Mouse (Mus musculus) thymus, postnatal 25 days (tissue): ENCODE measurements around the gene Mkrn2os.
"Not testable (repeated sequence)": the region's sequence is repeated elsewhere in the genome, so short reads cannot be mapped to it uniquely, and the experiment has no call there.

Source experiments
- DNase-seq: peaks from one replicate; pipeline ENCODE4 v3.0.0; 2022

Mkrn2os gene

DNA sequence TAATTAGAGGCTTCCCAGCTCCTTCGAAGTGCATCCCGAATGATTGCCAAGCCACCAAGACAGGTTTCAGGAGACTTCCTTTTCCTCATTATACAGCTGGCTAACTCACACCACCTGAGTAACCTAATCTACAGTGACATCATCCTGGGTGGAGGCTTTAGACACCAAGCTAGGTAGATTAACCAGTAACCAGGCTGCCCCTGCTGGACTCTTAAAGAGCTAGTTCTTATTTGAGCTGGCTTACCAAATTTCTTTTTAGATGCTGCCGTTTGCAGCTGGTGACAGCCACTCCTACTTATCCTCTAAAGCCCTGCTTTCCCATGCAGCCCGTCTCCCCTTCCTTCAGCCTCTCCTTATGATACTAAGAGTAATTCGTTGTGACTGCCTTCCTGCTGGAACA lies at the start of gene Mkrn2os:
Mkrn2os (minus strand) TSS at position 119 of the 400 bp plus-strand sequence.
- no peak for DNase-seq

DNA sequence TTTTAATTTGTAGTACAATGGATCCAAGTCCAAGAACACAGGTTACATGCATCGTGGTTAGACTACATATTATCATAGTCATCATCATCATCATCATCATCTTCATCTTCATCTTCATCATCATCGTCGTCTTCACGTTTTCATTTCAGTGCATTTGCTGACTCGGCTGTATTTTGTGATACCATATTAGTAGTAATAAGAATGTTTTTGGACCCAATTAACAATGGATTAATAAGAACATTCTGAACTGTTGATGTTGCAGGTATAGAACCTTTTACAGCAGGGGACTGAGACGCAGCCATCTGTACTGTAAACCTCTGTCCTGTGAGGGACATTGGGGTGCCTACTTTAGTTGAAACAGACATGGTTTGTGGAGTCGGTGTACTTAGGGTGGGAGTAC lies 45.8 kb upstream of the Mkrn2os start:
- not testable (repeated sequence) for DNase-seq

DNA sequence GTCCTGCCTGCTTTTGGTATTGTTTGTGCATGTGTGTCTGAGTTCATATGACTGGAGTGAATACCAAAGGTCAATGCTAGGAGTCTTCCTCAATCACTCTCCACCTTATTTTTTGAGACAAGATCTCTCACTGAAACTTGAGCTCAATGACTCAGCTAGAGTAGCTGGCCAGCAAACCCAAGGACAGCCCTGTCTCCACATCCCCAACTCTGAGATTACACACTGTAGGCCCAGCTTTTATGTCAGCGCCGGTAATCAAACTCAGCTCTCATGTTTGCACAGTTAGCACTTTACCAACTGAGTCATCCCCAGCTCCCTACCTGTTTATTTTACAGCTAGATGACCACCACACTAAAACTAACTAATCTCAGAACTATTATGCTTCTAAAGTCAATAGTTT lies 41.6 kb upstream of the Mkrn2os start:
- no peak for DNase-seq

DNA sequence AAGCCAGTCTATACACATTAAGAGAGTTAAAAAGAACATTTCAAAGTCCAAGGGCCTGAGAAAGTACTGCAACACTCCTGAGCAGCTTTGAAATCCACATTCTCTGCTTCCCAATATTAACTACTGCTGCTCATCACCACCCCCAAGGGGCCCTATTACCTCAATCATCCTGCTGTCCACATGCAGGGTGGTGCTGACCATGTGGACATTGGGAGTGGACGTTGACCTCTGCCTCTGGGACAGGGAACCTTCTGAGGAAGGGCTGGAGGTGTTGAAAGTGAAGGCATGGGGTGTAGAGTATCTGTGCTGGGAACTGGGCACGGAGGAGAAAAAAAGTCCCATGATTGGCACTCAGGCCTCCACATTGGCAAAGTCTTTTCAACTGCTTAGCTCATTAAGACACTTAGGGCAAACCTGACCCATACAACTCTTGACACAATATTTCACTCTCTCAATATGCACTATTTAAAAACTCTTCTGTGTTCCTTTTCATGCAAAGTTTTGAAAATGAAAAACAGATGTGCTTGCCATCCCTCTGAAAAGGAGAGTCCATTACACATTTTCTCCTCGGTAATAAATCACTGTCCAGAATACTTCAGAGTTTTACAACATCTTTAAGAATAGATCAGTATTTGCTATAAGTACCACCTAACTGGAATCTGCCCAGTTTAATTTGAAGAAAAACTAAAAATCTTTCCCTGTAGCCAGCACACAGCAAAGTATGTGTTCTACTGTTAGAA lies 38.9 kb upstream of the Mkrn2os start:
- DNase-seq: no peak

DNA sequence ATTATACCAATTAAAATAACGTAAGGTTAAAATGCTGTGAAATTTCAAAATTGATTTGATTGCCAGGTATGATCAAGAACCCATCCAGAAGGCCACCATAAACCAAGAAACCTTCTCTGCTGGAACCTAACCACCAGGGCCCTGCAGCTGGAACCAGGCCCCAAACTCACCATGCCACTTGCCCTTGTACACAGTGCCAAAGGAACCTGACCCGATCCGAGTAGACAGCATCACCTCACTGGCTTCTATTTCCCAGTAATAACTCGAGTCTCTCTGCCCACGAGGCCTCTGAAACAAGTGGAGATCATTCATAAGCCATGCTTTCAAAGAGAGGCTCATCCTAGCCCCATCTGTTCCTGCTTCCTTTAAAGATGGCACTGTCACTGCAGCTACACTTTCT lies 33.7 kb upstream of the Mkrn2os start:
- DNase-seq: no peak

DNA sequence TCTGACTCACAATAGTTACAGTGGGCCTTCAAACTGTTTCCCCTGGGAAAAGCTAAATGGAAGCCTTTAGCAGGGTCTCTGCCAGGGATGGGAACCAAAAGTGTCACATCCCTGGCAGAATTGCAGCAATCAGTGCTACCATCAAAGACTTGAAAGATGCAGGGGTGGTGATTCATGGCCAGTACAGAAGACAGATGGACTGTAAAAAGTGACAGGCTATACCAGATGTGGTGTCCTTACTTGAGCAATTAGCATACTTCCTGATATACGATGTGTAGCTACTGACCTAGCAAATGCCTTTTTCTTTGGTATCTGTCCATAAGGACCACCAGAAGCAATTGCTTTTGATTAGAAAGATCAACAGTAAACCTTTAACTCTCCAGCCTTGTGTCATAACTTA lies 28.6 kb upstream of the Mkrn2os start:
- DNase-seq: no peak

DNA sequence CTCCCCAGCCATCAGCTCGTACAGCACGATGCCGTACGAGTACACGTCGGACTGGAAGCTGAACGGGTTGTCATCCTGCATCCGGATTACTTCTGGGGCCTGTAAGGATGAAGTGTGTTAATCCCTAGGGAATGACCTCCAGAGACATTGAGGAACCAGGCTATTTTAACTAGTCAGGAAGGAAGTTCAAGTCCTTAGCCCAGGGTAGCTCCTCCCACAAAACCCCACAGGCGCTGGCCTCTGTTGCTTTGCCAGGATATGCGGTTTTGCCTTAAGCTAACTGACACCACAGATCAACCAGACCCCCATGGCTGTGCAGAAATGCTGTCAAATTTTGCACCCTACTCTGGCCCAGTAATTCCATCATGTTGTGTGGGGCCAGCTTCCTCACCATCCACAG lies 27.4 kb upstream of the Mkrn2os start:
- peak; percentile 59 for DNase-seq

DNA sequence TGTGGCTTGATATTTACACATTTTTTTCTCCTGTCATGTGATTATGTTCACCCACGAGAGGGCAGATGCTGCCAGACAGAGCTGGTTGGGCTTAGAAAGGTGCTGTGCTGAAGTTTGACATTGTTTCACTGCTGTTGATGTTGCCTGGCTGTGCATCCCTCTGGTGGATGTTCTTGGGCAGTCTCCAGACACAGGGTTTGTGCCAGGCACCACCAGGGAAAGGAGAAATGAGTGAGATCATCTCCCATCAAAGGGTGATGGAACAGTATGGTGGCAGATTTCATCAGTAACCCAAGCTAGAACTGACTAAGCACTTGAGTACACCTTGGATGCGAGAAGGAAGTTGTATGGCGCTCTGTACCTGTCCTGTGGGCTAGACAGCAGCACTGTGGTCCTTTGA lies 23.6 kb upstream of the Mkrn2os start:
- no peak for DNase-seq

DNA sequence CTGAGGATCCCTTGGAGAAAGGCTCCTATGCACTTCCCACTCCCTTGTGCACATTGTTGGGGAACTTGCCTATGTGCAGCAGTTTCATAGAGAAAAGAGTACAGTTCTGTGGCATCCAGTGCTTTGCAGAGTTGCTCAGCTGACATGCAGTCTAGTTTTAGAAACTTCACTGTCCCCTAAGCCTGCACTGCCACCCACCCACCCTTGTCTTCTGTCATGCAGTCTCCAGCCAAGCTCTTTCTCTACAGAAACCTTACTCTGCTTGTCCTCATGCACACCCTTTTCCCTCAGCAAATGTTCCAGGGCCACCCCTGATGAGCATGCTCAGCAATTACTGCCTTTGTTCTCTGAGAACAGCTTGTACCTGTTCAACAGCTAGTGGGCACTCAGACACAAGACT lies 21.4 kb upstream of the Mkrn2os start:
- DNase-seq: no peak

DNA sequence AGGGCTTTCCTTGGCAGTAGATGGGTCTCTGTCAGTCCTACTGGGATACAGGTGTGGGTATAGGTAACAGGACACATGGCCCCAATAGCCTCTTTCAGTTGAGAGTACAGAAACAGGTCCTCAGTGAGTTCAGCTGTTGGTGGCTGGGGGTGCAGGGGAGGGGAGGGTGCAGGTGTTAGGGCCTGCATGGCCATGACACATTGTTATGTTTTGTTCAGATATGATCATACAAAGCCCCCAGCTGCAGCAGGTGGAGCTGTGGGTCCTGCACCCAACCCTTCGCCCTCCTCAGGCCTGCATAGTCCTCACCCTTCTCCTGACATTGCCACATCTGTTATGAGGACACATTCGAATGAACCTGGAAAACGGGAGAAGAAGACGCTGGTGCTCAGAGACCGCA lies 17.9 kb upstream of the Mkrn2os start:
- peak; percentile 31 for DNase-seq

DNA sequence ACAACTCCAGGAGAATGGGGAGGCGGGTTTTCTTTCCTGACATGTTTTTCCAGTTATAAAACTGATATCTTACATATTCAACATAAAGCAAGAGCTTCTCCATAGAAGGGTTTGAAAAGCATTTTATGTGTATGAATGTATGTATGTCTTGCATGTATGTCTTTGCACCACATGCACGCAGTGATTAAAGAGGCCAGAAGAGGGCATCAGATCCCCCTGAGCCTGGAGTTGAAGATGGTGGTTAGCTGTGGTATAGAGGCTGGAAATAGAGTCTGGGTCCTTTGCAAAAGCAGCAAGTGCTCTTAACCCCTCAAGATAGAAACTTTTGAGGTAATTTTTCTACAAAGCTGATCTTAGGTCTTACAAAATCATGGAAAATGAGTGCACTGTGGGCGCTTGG lies 16.7 kb upstream of the Mkrn2os start:
- peak; percentile 57 for DNase-seq

DNA sequence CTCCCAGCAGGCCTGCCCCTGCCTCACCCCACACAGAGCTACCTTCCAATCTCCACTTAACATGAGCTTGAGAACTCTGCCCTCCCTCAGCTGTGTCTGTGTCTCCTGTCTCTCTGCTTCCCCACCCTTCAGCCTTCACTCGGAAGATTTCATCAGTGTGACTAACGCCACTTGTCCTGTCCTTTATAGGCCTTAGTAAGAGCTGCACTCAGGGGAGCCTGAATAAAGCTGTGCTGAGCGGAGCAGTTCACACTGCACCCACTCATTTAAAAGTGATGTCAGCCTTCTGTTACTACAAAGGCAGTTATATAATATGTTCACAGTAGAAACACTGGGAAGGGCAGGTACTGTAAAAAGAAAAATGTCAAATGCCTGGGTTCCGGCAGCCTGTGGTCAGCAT lies 15.1 kb upstream of the Mkrn2os start:
- DNase-seq: no peak

DNA sequence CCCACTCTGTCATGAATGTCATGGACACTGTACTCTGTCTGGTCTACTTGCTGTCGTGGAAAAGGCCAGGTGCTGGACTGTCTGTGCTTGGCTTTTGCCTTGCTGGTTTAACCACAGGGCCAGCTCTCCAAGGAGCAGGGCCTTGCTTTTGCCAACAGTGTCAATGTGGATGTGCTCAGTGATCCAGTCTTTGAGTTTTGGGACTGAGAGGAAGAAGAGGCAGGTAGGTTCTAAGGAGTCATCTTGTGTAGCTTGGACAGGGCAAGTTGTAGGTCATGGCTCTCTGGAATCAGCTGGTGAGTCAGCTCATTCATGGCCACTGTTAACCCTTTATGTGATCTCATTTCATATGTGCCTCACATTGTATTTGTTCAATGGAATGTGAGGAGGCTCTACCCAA lies 14.1 kb upstream of the Mkrn2os start:
- DNase-seq: no peak

DNA sequence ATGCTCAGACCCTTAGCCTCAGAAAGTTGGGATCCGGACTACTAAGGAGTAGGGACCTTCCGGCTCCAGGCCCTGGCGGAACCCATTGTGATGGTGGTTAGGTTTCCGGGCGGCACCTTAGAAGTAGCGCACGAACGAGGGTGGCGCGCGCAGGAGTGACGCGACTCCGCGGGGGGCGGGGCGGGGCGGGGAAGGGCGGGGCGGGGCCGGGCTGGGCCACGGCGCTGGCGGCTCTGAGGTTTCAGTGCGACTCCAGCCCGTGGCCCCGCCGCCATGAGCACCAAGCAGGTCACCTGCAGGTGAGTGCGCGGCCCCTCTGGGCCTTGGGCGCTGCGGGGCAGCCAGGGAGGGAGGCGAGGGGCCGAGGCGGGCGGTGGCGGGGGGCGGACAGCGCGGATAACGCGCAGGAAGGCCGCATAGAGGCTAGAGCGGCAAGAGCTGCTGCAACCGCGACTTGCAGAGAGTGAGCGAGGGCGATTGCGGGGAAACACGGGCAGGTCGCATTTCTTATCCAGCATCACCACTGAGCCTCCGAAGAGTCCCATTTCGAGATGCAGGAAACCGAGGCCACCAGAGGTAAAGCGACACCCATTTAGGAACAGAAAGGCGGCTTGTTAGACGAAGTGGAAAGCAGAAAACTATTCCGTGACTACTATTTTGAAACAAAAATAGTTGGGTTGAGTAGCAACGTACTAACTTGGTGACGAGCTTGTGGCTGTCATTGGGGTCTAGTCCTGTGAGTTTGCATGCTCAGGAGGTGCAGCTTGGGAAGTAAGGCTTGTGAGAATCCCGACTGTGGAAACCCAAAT lies 9.5 kb upstream of the Mkrn2os start, which contains the start of gene Mkrn2:
Mkrn2 (plus strand) TSS at position 188 of the 809 bp plus-strand sequence.
- DNase-seq: peak; percentile 85

DNA sequence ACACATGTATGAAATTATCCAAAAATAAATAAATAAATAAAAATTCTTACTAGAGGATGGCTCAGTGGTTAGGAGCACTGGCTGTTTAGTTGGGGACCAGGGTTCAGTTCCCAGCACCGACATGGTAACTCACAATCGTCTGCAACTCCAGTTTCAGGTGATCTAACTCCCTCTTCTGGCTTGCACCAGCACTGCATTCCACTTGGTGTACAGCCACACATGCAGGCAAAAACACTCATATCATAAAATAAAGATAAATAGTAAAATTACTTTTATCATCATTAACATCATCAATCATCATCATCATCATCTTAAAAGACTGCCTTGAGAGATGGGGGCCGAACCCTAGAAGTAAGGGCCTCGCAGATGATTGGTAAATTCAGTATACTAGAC lies 8.9 kb upstream of the Mkrn2os start:
- no peak for DNase-seq

DNA sequence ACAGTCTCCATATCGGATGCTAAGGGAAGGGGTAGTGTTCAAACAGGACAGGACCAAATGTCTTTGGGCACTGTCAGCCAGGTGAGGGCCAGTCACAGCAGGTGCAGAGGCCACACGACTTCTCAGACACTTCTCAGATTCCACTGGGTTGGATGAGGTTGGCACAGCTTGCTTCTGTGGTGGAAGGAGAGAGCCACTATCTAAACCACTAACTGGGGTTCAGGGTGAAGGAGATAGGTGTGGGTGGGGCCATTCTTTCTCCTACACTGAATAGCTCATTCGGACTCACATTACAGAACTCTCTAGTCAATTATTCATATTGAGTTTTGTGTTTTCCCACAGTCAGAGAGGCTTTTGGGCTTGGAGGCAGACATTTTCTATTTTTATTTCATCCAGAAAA lies 3.3 kb upstream of the Mkrn2os start:
- DNase-seq: no peak

DNA sequence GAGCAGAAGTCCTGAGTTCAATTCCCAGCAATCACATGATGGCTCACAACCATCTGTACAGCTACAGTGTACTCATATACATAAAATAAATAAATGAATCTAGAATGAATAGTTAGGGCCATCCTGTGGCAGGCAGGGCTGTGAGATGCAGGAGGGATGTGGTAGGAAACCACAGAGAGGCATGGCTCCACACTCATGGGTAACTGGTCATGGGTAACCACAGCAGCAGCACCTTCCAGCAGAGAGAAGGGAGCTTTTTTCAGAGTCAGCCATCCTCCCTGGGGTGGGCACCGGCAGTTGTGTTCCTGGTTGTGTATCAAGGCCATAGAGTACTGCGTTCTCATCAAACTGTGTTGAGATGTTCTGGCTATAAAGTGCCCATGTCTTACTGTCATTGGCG lies 2.1 kb upstream of the Mkrn2os start:
- DNase-seq: peak; percentile 30

DNA sequence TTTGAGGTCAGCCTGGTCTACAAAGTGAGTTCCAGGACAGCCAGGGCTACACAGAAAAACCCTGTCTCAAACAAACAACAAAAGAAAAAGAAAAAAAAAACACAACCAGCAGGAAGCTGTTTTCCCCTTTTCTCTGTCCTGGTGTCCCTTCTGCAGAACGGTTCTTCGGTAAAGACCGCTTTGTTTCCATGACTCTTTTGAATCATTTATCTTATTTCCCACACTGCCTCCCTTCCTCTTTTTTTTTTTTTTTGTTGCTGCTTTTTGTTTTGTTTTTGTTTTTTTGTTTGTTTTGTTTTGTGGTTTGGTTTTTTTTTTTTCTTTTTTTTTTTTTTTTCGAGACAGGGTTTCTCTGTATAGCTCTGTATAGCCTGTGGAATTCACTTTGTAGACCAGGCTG lies 876 bp upstream of the Mkrn2os start:
- DNase-seq: no peak

DNA sequence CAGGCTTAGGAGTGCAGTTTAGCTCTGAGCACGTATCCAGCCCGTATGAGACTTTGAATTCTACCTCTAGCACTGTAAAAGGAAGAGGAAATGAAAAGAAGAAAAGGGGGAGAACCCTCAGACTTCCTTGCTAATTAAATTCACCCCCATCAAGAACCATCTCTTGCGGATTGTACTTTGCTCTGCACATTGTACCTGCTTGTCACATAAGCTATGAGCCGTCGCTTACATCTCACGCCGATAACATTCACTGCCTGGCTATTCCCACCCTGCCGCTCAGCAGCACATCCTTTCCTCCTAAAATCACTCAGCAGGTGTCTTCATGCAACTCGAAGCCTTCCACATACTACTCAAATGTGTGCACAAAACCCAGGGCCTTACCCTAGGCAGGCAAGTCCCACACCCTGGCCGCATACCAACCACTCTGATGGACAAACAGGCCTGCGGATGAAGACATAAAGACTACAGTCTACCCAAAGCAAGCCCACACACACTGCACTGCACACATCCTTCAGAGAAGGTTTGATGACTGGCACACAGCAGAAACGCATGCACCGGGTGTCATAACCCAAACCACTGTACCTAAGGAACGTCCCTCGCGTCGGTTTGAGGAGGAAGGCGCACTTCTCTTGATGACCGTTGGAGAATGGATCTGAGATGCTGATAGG lies 550 bp downstream of the Mkrn2os start:
- no peak for DNase-seq

DNA sequence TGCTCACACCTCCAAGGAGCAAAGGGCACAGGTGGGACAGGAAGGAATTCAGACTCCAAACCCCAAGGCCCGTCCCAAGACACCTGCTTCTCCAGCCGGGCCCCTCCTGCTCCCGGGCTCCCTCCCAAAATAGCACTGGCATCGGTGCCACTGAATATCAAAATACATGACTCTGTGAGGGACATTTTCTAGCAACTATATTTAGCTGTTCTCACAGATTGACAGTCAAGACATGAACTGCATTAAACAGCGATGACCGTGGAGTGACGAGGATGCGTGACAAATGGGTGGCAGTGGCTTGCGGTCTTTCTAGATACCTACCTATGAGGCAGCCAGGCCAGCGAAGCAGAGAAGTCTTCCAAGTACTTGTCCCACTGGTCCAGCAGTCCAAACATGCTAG lies 6.1 kb downstream of the Mkrn2os start:
- DNase-seq: no peak

DNA sequence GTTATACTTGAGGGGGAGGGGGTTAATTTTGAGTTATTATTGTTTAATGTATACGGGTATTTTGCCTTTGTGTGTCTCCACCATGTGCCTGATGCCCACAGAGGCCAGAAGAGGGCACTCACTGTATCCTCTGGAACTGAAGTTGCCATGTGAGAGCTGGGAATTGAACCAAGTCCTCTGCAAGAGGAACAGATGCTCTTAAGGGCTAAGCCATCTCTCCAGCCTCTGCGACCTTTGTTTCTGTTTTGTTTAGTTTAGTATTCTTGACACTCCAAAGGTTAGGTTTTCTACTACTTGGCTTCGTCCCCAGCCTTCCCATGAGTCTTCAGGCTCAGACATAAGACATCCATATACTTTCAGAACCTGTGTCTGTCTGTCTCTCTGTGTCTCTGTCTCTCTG lies 8.2 kb downstream of the Mkrn2os start:
- DNase-seq: no peak

DNA sequence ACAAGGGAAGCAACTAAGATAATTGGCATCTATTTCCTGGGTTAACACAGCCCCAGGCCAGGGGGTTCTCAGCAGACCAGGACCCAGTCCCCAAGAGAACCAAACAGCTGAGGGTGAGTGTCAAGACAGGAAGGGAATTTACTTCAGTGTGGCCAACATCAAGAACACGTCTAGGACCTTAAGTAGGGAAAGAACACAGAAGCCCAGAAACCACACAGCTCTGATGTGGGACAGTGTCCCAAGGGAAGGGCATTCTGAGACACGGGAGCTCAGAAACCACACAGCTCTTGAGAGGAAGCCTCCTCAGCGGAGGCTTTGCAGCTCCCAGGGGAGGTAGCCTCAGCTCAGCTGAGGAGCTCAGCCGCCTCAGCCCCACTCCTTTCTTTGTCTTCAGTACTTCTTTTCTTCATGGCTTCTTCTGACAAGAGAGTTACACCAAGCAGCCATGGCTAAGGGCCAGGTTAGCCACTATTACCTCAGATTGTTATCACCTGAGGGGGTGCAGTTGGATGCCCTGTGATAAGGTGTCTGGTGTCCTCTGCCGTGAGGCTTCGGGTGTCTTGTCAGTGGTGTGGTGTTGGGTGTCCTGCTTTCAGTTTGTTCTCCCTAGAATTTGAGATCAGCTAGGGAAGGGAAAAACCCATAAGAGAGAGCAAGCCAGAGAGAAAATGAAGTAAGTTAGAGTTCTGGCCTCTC lies 8.8 kb downstream of the Mkrn2os start:
- DNase-seq: no peak
